Mouse (Mus musculus) heart, embryonic 13.5 days (tissue): ENCODE measurements around the gene Tnfrsf26. TPM values are rescaled to one million over a fixed set of nuclear protein-coding genes. Genes with fewer than 3 reads are reported as not detected.

Experiments
- ATAC-seq: fragments of 200-750 bp; cut with Nextera tagmentation; 2 replicates; pipeline ENCODE4 v1.8.0; 2017; ENCODE audit warnings: moderate TSS enrichment; ENCODE audit not compliant: insufficient number of reproducible peaks, low FRiP score, low TSS enrichment; ENCODE audit errors: extremely low read depth
- H3K27ac ChIP-seq: fragments of 300-500 bp; sonication (generic); replicated peaks from 2 replicates; pipeline ENCODE4 v1.5.1; 2015; ENCODE audit warnings: moderate library complexity, mild to moderate bottlenecking, inconsistent platforms
- H3K27me3 ChIP-seq: fragments of 300-500 bp; sonication (generic); replicated peaks from 2 replicates; pipeline ENCODE4 v1.6.1; 2015; ENCODE audit warnings: mild to moderate bottlenecking, inconsistent platforms
- H3K36me3 ChIP-seq: fragments of 300-500 bp; sonication (generic); 2 replicates; pipeline ENCODE4 v1.6.1; 2015; ENCODE audit warnings: mild to moderate bottlenecking, inconsistent platforms
- H3K4me1 ChIP-seq: fragments of 300-500 bp; sonication (generic); 2 replicates; pipeline ENCODE4 v1.6.1; 2015; ENCODE audit warnings: inconsistent platforms
- H3K4me2 ChIP-seq: fragments of 300-500 bp; sonication (generic); 2 replicates; pipeline ENCODE4 v1.6.1; 2015; ENCODE audit warnings: inconsistent platforms, mild to moderate bottlenecking, moderate library complexity
- H3K4me3 ChIP-seq: fragments of 300-500 bp; sonication (generic); 2 replicates; pipeline ENCODE4 v1.5.1; 2015; ENCODE audit warnings: moderate library complexity, mild to moderate bottlenecking, inconsistent platforms
- H3K9ac ChIP-seq: fragments of 300-500 bp; sonication (generic); 2 replicates; pipeline ENCODE4 v1.6.1; 2015; ENCODE audit warnings: inconsistent platforms, mild to moderate bottlenecking, moderate library complexity
- H3K9me3 ChIP-seq: fragments of 300-500 bp; sonication (generic); 2 replicates; pipeline ENCODE4 v1.6.1; 2016; ENCODE audit warnings: inconsistent platforms
- WGBS: fragments of 180-500 bp; shearing (Covaris S2); methylation state at CpG from one replicate; pipeline ENCODE4 v1.1.7; 2015; ENCODE audit warnings: mixed read lengths; 5-methylcytosine and 5-hydroxymethylcytosine counted together
- polyA plus RNA-seq: library from polyadenylated mRNA; unstranded; fragments of >200 nt; fragmentation: Nextera tagmentation; extraction: Ambion mirVana; gene quantifications from 2 replicates; pipeline ENCODE4 v1.2.1, GENCODE M21; 2015

Tnfrsf26 gene
- polyA plus RNA-seq, 1 experiment from 2014 or later = 0.62 TPM

- no peaks in the 10 kb centered on the region for H3K36me3 ChIP-seq
- H3K9me3 ChIP-seq = no peaks in the 10 kb centered on the region
- H3K9ac ChIP-seq = no peak overlapping the region
- H3K4me3 ChIP-seq = no peak overlapping the region
- 60% methylated on average over 2 of the region's 2 CpGs for WGBS
- no peak overlapping the region for H3K4me2 ChIP-seq
- no peaks in the 10 kb centered on the region for H3K27me3 ChIP-seq
- no peak for ATAC-seq
- H3K4me1 ChIP-seq = no peaks in the 10 kb centered on the region
- H3K27ac ChIP-seq = no peak overlapping the region
Observed at GRCm38 (mm10) chr7:143626178-143626577, 2.3 kb downstream of the Tnfrsf26 start.

- no peak overlapping the region for H3K4me2 ChIP-seq
- no peak for ATAC-seq
- no peaks in the 10 kb centered on the region for H3K27me3 ChIP-seq
- no peaks in the 10 kb centered on the region for H3K36me3 ChIP-seq
- no peak overlapping the region for H3K4me3 ChIP-seq
- no peak overlapping the region for H3K9ac ChIP-seq
- H3K4me1 ChIP-seq = no peaks in the 10 kb centered on the region
- H3K27ac ChIP-seq = no peak overlapping the region
- WGBS = 53% methylated on average over 5 of the region's 5 CpGs
- H3K9me3 ChIP-seq = no peaks in the 10 kb centered on the region
Observed at GRCm38 (mm10) chr7:143625151-143625550, 3.4 kb downstream of the Tnfrsf26 start.

- Histone ChIP-seq H3K4me1 (no peaks in the 10 kb centered on the region), H3K4me3 (no peak overlapping the region), H3K36me3 (no peaks in the 10 kb centered on the region), H3K27ac (no peak overlapping the region), H3K4me2 (no peak overlapping the region), H3K9ac (no peak overlapping the region), H3K27me3 (no peaks in the 10 kb centered on the region), H3K9me3 (no peaks in the 10 kb centered on the region)
- WGBS = 73% methylated on average over 3 of the region's 3 CpGs
- ATAC-seq = no peak
Observed at GRCm38 (mm10) chr7:143624561-143624960, 4.0 kb downstream of the Tnfrsf26 start.

- no peaks in the 10 kb centered on the region for H3K36me3 ChIP-seq
- no peak overlapping the region for H3K4me3 ChIP-seq
- ATAC-seq = no peak
- no peaks in the 10 kb centered on the region for H3K4me1 ChIP-seq
- WGBS = 40% methylated on average over 1 of the region's 1 CpGs
- no peaks in the 10 kb centered on the region for H3K9me3 ChIP-seq
- no peak overlapping the region for H3K9ac ChIP-seq
- H3K27me3 ChIP-seq = no peaks in the 10 kb centered on the region
- H3K27ac ChIP-seq = no peak overlapping the region
- H3K4me2 ChIP-seq = no peak overlapping the region
Observed at GRCm38 (mm10) chr7:143620951-143621350, 7.6 kb downstream of the Tnfrsf26 start.

- H3K9ac ChIP-seq = no peak overlapping the region
- ATAC-seq = no peak
- H3K36me3 ChIP-seq = no peaks in the 10 kb centered on the region
- no peaks in the 10 kb centered on the region for H3K9me3 ChIP-seq
- peaks cover 19% of the 10 kb centered on the region for H3K4me1 ChIP-seq
- peak overlapping the region; percentile 44 for H3K27ac ChIP-seq
- no peaks in the 10 kb centered on the region for H3K27me3 ChIP-seq
- 41% methylated on average over 9 of the region's 9 CpGs for WGBS
- no peak overlapping the region for H3K4me3 ChIP-seq
- peak overlapping the region; percentile 20; the same call in 1 of the 2 replicates for H3K4me2 ChIP-seq
Observed at GRCm38 (mm10) chr7:143614404-143615135, 14.0 kb downstream of the Tnfrsf26 start.

GRCm38 (mm10) chr7:143612215-143612614 is 16.3 kb downstream of the Tnfrsf26 start:
- H3K4me3 ChIP-seq = no peak overlapping the region
- H3K27me3 ChIP-seq = no peaks in the 10 kb centered on the region
- ATAC-seq = no peak
- H3K36me3 ChIP-seq = no peaks in the 10 kb centered on the region
- no peaks in the 10 kb centered on the region for H3K9me3 ChIP-seq
- 48% methylated on average over 3 of the region's 3 CpGs for whole genome bisulfite sequencing
- H3K27ac ChIP-seq = no peak overlapping the region
- peaks cover 20% of the 10 kb centered on the region for H3K4me1 ChIP-seq
- no peak overlapping the region for H3K4me2 ChIP-seq
- no peak overlapping the region for H3K9ac ChIP-seq

GRCm38 (mm10) chr7:143605321-143605720 is 23.2 kb downstream of the Tnfrsf26 start:
- Histone ChIP-seq H3K36me3 (no peaks in the 10 kb centered on the region), H3K27me3 (no peaks in the 10 kb centered on the region), H3K4me1 (0 out of 2 replicates have a peak, but pooled peaks cover 10% of the 10 kb centered on the region), H3K27ac (no peak overlapping the region), H3K9me3 (no peaks in the 10 kb centered on the region), H3K4me2 (no peak overlapping the region), H3K9ac (no peak overlapping the region), H3K4me3 (no peak overlapping the region)
- 69% methylated on average over 3 of the region's 3 CpGs for WGBS
- no peak for ATAC-seq

GRCm38 (mm10) chr7:143604889-143605288 is 23.6 kb downstream of the Tnfrsf26 start:
- 60% methylated on average over 2 of the region's 2 CpGs for WGBS
- no peaks in the 10 kb centered on the region for H3K9me3 ChIP-seq
- no peaks in the 10 kb centered on the region for H3K36me3 ChIP-seq
- H3K27me3 ChIP-seq = no peaks in the 10 kb centered on the region
- ATAC-seq = no peak
- no peak overlapping the region for H3K4me3 ChIP-seq
- no peak overlapping the region for H3K4me2 ChIP-seq
- H3K9ac ChIP-seq = no peak overlapping the region
- no peak overlapping the region for H3K27ac ChIP-seq
- 0 out of 2 replicates have a peak, but pooled peaks cover 7% of the 10 kb centered on the region for H3K4me1 ChIP-seq

GRCm38 (mm10) chr7:143601705-143602104 is 26.8 kb downstream of the Tnfrsf26 start:
- no peaks in the 10 kb centered on the region for H3K9me3 ChIP-seq
- no peaks in the 10 kb centered on the region for H3K27me3 ChIP-seq
- H3K36me3 ChIP-seq = peaks cover under 1% of the 10 kb centered on the region; the same call in 1 of the 2 replicates
- no peak overlapping the region for H3K27ac ChIP-seq
- H3K4me1 ChIP-seq = peaks cover 17% of the 10 kb centered on the region
- no peak overlapping the region for H3K4me3 ChIP-seq
- no peak overlapping the region for H3K4me2 ChIP-seq
- 73% methylated on average over 2 of the region's 2 CpGs for WGBS
- H3K9ac ChIP-seq = no peak overlapping the region
- no peak for ATAC-seq

- Histone ChIP-seq H3K9me3 (no peaks in the 10 kb centered on the region), H3K4me1 (peaks cover 20% of the 10 kb centered on the region), H3K36me3 (peaks cover 7% of the 10 kb centered on the region), H3K4me3 (peak overlapping the region; percentile 77), H3K4me2 (peak overlapping the region; percentile 97), H3K9ac (peak overlapping the region; percentile 93), H3K27me3 (no peaks in the 10 kb centered on the region), H3K27ac (peak overlapping the region; percentile 48; the same call in 1 of the 2 replicates)
- WGBS = 8% methylated on average over 15 of the region's 15 CpGs
- ATAC-seq = peak; percentile 3; the same call in 1 of the 2 replicates
Observed at GRCm38 (mm10) chr7:143600231-143600740, 28.2 kb downstream of the Tnfrsf26 start.

GRCm38 (mm10) chr7:143599428-143600230 is 28.9 kb downstream of the Tnfrsf26 start, which contains the start of gene Cars:
Gene Cars, minus strand, starts transcription at chr7:143600090.
- 2% methylated on average over 35 of the region's 35 CpGs for WGBS
- peak within 1 kb of the TSS; percentile 97 for H3K4me2 ChIP-seq
- no peaks in the 10 kb centered on the region for H3K27me3 ChIP-seq
- peaks cover 27% of the 10 kb centered on the region for H3K4me1 ChIP-seq
- peak within 1 kb of the TSS; percentile 77 for H3K4me3 ChIP-seq
- H3K9me3 ChIP-seq = no peaks in the 10 kb centered on the region
- peak; percentile 95 for ATAC-seq
- peaks cover 13% of the 10 kb centered on the region for H3K36me3 ChIP-seq
- H3K27ac ChIP-seq = peak within 1 kb of the TSS; percentile 48
- peak within 1 kb of the TSS; percentile 93 for H3K9ac ChIP-seq
